Mouse (Mus musculus) testis, adult 2 months (tissue): ENCODE results near the gene Tll1. TPM values are rescaled to one million over a fixed set of nuclear protein-coding genes. Genes with fewer than 3 reads are reported as not detected.
"Not testable (repeated sequence)": the region's sequence is repeated elsewhere in the genome, so short reads cannot be mapped to it uniquely, and the experiment has no call there.

ENCODE experiments used
- H3K27ac ChIP-seq: fragments of 200-500 bp; 2 replicates; pipeline ENCODE4 v1.5.1; 2012; ENCODE audit warnings: low read depth, low read length; ENCODE audit not compliant: control insufficient read depth, insufficient read depth
- H3K27me3 ChIP-seq: fragments of 200-500 bp; 2 replicates; pipeline ENCODE4 v1.6.1; 2012; ENCODE audit warnings: mild to moderate bottlenecking, low read length, moderate library complexity; ENCODE audit not compliant: control insufficient read depth, insufficient read depth
- H3K36me3 ChIP-seq: fragments of 200-500 bp; 2 replicates; pipeline ENCODE4 v1.6.1; 2012; ENCODE audit warnings: mild to moderate bottlenecking, low read length; ENCODE audit not compliant: control insufficient read depth, insufficient read depth
- H3K4me1 ChIP-seq: fragments of 200-500 bp; 2 replicates; pipeline ENCODE4 v1.6.1; 2012; ENCODE audit warnings: low read length; ENCODE audit not compliant: control insufficient read depth, insufficient read depth
- H3K4me3 ChIP-seq: fragments of 200-500 bp; 2 replicates; pipeline ENCODE4 v1.5.1; 2012; ENCODE audit warnings: low read depth, mild to moderate bottlenecking, low read length, moderate library complexity, mixed read lengths; ENCODE audit not compliant: control insufficient read depth
- CTCF ChIP-seq: fragments of 200-500 bp; IDR thresholded peaks from 2 replicates; pipeline ENCODE4 v1.5.1; 2012; ENCODE audit warnings: low read depth, mild to moderate bottlenecking, inconsistent platforms, low read length, moderate library complexity; ENCODE audit not compliant: control insufficient read depth, insufficient read depth, insufficient replicate concordance
- POLR2A ChIP-seq: fragments of 200-500 bp; IDR thresholded peaks from 2 replicates; pipeline ENCODE4 v1.6.1; 2012; ENCODE audit warnings: low read depth, mild to moderate bottlenecking, inconsistent platforms, low read length, moderate library complexity; ENCODE audit not compliant: control insufficient read depth
- polyA plus RNA-seq: library from polyadenylated mRNA; depleted of rRNA; stranded (reverse); fragments of >200 nt; gene quantifications from 2 replicates; pipeline ENCODE4 v1.2.3, GENCODE M21; 2012

Tll1 gene
- polyA plus RNA-seq, 1 experiment = 0.11 TPM

DNA sequence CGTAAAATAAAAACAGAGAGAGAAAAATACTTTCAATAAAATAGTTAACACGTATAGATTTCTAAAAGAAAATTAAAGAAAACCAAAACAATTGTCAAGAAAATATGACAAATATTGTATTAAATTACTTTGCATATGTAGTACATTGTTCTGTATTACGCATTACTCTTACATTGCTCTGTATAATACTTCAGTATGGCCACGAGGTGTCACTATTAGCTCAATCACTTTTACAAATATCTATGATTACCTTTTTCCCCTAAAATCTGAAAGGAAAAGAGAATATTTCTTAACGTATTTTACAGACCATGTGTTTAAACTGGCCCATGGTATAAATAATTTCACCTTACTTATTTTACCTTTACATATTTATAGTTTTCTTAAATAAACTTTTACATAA, 182.5 kb downstream of the Tll1 start:
- Histone ChIP-seq H3K4me3 (no peak overlapping the region), H3K27me3 (no peaks in the 10 kb centered on the region), H3K4me1 (no peaks in the 10 kb centered on the region), H3K27ac (no peak overlapping the region), H3K36me3 (no peaks in the 10 kb centered on the region)
- TF ChIP-seq POLR2A (no peak), CTCF (no peak)

DNA sequence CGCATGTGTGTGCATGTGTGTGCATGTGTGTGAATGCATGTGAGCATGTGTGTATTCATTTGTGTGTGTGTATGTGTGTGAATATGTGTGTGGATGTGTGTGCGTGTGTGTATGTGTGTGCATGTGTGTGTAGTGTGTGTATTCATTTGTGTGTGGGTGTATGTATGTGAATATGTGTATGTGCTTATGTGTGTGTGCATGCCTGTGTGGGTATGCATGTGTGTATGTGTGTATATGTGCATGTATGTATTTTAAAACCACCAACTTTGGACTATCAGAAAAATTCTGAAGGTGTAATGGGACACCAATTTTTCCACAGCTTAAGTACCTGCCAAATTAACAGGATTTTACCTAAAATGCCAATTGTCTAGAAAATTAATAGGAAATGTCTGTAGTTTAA, 183.0 kb downstream of the Tll1 start:
- H3K4me3 ChIP-seq = no peak overlapping the region
- no peaks in the 10 kb centered on the region for H3K4me1 ChIP-seq
- no peak for TF ChIP-seq CTCF
- no peak for TF ChIP-seq POLR2A
- no peaks in the 10 kb centered on the region for H3K27me3 ChIP-seq
- no peaks in the 10 kb centered on the region for H3K36me3 ChIP-seq
- no peak overlapping the region for H3K27ac ChIP-seq

DNA sequence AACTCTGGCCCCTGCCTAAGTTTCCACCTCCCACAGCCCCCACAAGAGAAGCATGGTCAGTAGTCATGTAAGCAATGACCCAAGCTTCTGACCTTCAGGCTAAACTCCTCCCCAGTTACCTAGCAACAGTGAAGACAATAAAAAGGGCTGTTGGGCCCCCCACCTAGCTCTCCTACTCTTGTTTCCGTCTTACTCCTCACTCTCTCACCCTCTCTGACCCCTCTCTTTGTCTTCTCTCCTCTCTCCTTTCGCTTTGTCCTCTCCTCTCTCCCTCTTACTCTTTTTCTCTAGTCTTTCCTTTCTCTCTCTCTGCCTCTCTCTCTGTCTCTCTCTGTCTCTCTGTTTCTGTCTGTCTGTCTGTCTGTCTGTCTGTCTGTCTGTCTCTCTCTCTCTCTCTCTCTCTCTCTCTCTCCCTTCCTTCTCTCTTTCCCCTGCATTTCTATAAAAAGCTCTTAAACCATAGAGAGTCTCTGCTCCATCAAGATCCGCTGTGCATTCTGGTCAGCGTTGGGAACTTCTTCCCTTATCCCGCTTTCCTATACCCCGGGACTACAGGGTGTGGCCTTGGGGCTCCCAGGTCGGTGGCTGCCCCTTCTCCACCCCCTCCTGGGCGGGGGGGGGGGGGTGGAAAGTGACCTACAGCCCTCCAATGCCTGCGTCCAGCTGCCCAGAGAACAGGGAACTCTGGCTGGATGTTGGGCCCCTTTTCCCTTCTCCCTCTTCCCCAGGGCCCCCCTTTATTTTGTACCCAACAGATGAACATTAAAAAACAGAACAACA, 235.3 kb downstream of the Tll1 start:
- H3K27ac ChIP-seq, H3K4me3 ChIP-seq, H3K27me3 ChIP-seq, H3K36me3 ChIP-seq, H3K4me1 ChIP-seq: not testable (repeated sequence)
